Mouse (Mus musculus) MEL (cell line): ENCODE measurements around the gene Arpp19.

Experiments
- CTCF ChIP-seq, 3 experiments: IDR thresholded peaks in 2 of 3; conservative IDR thresholded peaks in 1 of 3; 2 replicates each; pipeline ENCODE4 v1.5.1; 2011 to 2012; ENCODE audit warnings: low read length in 3 of 3, low read depth in 2 of 3, mild to moderate bottlenecking in 2 of 3, improper control_type of control experiment in 1 of 3, inconsistent platforms in 1 of 3, mixed read lengths in 1 of 3, moderate library complexity in 1 of 3; ENCODE audit not compliant: control insufficient read depth in 1 of 3, insufficient read depth in 1 of 3, poor library complexity in 1 of 3, severe bottlenecking in 1 of 3
- ELF1 ChIP-seq: IDR thresholded peaks from 2 replicates; pipeline ENCODE4 v1.6.1; 2014; ENCODE audit warnings: low read depth, mild to moderate bottlenecking, inconsistent platforms, low read length, improper control_type of control experiment, moderate library complexity
- POLR2A ChIP-seq, 2 experiments: IDR thresholded peaks; 2 replicates each; pipeline ENCODE4 v1.6.1; 2011 to 2012; ENCODE audit warnings: low read length in 2 of 2, mild to moderate bottlenecking in 2 of 2, control low read depth in 1 of 2, improper control_type of control experiment in 1 of 2, low read depth in 1 of 2, moderate library complexity in 1 of 2; ENCODE audit not compliant: control insufficient read depth in 1 of 2, insufficient read depth in 1 of 2, poor library complexity in 1 of 2
- TCF12 ChIP-seq: IDR thresholded peaks from 2 replicates; pipeline ENCODE4 v1.6.1; 2014; ENCODE audit warnings: low read depth, mild to moderate bottlenecking, inconsistent platforms, low read length, improper control_type of control experiment, moderate library complexity

- TF ChIP-seq POLR2A (IDR thresholded peaks at IDR 0.05; ENCODE audit: control insufficient read depth in 1 of 2, insufficient read depth in 1 of 2, low read depth in 1 of 2, low read length in 2 of 2, poor library complexity in 1 of 2) (peak in 1 of 2 experiments; percentile 46; a peak in 1 of 4 replicates), CTCF (IDR thresholded peaks at IDR 0.05 in 2 of 3, conservative IDR thresholded peaks at IDR 0.05 in 1 of 3; ENCODE audit: control insufficient read depth in 1 of 3, insufficient read depth in 1 of 3, low read depth in 2 of 3, low read length in 3 of 3, poor library complexity in 1 of 3, severe bottlenecking in 1 of 3) (no peak), TCF12 (0 out of 2 replicates have a peak, but pooled peaks have one; percentile 17), ELF1 (no peak)
These were observed 34.3 kb downstream of the Arpp19 start for GRCm38 (mm10) chr9:75071706-75072192.
